Mouse (Mus musculus): Measurements from ENCODE around the gene Olfr1491. TPM values are rescaled to one million over a fixed set of nuclear protein-coding genes. Genes with fewer than 3 reads are reported as not detected.

Olfr1491 gene
- not detected for polyA plus RNA-seq (2017; shearing (Covaris generic))

GRCm38 (mm10) chr19:13696968-13697367 lies at the start of gene Olfr1491:
TSS of gene Olfr1491 (plus strand) at chr19:13697268.

GRCm38 (mm10) chr19:13650791-13651190 lies 46.3 kb upstream of the Olfr1491 start, which contains the start of gene Olfr1490:
TSS of gene Olfr1490 (plus strand) at chr19:13651091.

GRCm38 (mm10) chr19:13722978-13723377 lies 25.9 kb downstream of the Olfr1491 start, which contains the start of gene Olfr1493-ps1:
TSS of gene Olfr1493-ps1 (plus strand) at chr19:13723278.

GRCm38 (mm10) chr19:13739428-13739827 lies 42.4 kb downstream of the Olfr1491 start, which contains the start of gene Olfr1494:
TSS of gene Olfr1494 (plus strand) at chr19:13739728.

Other genes with a start within 250 kb of the Olfr1491 start
- gene Olfr1472, start 241.2 kb upstream of the Olfr1491 start, polyA plus RNA-seq (2017; shearing (Covaris generic)) = 0.27 TPM
- gene Olfr1474, start 227.7 kb upstream of the Olfr1491 start, polyA plus RNA-seq (2017; shearing (Covaris generic)) = not detected
- not detected for gene Olfr1475, start 217.1 kb upstream of the Olfr1491 start, polyA plus RNA-seq (2017; shearing (Covaris generic))
- gene Olfr1477, start 196.7 kb upstream of the Olfr1491 start, polyA plus RNA-seq (2017; shearing (Covaris generic)) = not detected
- not detected for gene Olfr1480, start 169.4 kb upstream of the Olfr1491 start, polyA plus RNA-seq (2017; shearing (Covaris generic))
- gene Olfr1484, start 113.8 kb upstream of the Olfr1491 start, polyA plus RNA-seq (2017; shearing (Covaris generic)) = not detected
- gene Olfr1487, start 79.9 kb upstream of the Olfr1491 start, polyA plus RNA-seq (2017; shearing (Covaris generic)) = not detected
- gene Olfr1489, start 65.6 kb upstream of the Olfr1491 start, polyA plus RNA-seq (2017; shearing (Covaris generic)) = not detected
- not detected for gene Olfr1490, start 46.2 kb upstream of the Olfr1491 start, polyA plus RNA-seq (2017; shearing (Covaris generic))
- not detected for gene Olfr1493-ps1, start 26.0 kb downstream of the Olfr1491 start, polyA plus RNA-seq (2017; shearing (Covaris generic))
- gene Olfr1494, start 42.5 kb downstream of the Olfr1491 start, polyA plus RNA-seq (2017; shearing (Covaris generic)) = not detected
- not detected for gene Olfr1495, start 67.3 kb downstream of the Olfr1491 start, polyA plus RNA-seq (2017; shearing (Covaris generic))
- not detected for gene Olfr1496, start 80.6 kb downstream of the Olfr1491 start, polyA plus RNA-seq (2017; shearing (Covaris generic))
- gene Olfr1497, start 100.9 kb downstream of the Olfr1491 start, polyA plus RNA-seq (2017; shearing (Covaris generic)) = not detected
- 0.36 TPM for gene Olfr1499, start 122.2 kb downstream of the Olfr1491 start, polyA plus RNA-seq (2017; shearing (Covaris generic))
- gene Olfr1500, start 133.2 kb downstream of the Olfr1491 start, polyA plus RNA-seq (2017; shearing (Covaris generic)) = not detected
- gene Olfr1501, start 153.4 kb downstream of the Olfr1491 start, polyA plus RNA-seq (2017; shearing (Covaris generic)) = 0.54 TPM
- not detected for gene Olfr1502, start 164.5 kb downstream of the Olfr1491 start, polyA plus RNA-seq (2017; shearing (Covaris generic))
- not detected for gene Olfr1504, start 200.7 kb downstream of the Olfr1491 start, polyA plus RNA-seq (2017; shearing (Covaris generic))
- not detected for gene Olfr1505, start 216.3 kb downstream of the Olfr1491 start, polyA plus RNA-seq (2017; shearing (Covaris generic))

Measured in effector memory CD4-positive, alpha-beta T cell, adult 5 months (primary cell).